Mouse (Mus musculus) pancreas, adult 10 weeks (tissue): ENCODE measurements around the gene Il19. TPM values are rescaled to one million over a fixed set of nuclear protein-coding genes. Genes with fewer than 3 reads are reported as not detected.

Experiments used
- polyA plus RNA-seq: library from polyadenylated mRNA; stranded (reverse); fragments of 350-450 nt; fragmentation: Illumina TruSeq; extraction: RNeasy Lipid Tissue Mini Kit (QIAGEN cat#74804); gene quantifications from one replicate; pipeline ENCODE4 v1.2.3, GENCODE M21; 2015; ENCODE audit warnings: low read depth, low replicate concordance; ENCODE audit not compliant: insufficient read depth

Gene Il19
- not detected for polyA plus RNA-seq

DNA sequence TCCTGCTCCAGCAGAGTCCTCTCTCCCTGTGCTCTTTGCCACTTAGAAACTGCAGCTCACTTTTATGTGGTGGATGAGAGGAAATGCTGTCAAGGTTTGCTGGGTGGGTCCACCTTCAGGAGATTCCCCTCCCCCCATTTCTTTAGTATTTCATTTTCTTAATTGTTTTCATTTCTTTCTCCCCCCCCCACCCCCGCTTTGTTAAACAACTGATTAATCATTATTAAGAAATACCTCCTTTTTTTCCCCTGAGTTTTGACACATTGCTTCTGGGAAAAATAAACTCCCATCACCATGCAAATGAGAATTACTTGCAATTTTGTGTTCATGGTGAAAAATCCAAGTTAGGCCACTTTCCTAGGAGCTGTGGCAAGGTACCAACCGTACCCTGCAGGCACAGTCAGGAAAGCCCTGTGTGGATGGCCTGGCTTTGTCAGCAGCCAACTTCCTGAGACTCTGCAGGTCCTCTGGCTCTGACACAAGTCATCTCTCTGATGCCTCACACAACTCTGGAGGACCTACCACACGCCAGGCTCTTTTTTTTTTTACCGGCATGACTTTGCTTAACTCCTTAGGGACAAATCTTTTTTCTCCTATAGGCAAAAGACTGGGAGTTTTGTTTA lies at the start of gene Il19:
Il19 (minus strand) TSS at position 51 of the 623 bp plus-strand sequence.

DNA sequence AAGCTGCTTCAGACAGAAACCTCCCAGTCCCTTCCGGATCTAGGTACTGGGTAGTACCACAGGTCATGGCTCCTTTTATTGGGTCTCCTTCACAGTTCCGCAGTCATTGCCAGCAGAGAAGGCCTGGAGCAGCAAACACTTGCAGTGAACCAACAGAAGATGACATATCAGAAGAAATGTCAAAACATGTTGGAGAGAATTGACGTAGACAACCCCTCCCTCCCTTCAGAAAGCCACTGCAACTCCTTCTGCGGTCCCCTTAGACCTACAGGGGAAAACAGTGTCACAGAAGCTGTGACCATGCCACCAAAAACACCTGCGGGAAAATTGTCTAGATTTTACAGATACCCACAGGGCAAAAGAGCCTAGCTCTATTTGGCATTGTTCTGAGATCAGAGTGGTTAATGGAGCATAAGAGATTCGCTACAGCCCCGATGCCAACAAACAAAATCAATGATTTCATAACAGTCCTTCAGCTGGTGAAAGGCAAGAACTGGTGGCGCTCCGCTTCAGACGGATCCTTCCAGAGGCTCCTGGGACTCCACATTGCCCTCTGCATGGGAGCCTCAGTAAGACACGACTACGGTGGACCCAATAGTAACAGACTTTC lies 28.4 kb downstream of the Il19 start, which contains the start of gene Il20:
Il20 (minus strand) TSS at position 51 of the 610 bp plus-strand sequence.

DNA sequence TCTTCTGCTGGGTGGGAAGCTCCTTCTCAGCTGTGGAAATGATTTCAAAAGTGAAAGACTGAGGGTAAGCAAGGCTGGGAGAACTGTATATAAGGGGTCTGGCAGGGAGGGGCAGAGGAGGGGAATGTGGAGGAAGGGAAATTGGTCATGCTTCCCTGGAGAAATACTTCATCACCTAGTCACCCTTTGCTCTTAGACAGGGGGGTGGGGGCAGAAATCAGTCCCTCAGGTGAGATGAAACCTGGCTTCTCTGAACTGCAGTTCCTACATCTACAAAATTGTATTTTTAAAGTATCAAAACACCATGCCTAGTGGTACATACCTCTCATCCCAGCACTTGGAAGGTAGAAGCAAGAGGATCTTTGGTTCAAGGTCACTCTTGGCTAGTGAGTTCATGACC lies 52.6 kb downstream of the Il19 start, which contains the start of gene Il24:
Il24 (minus strand) TSS at position 101 of the 400 bp plus-strand sequence.

Other genes with a start within 250 kb of the Il19 start
- not detected for gene Gm29427, start 224.3 kb downstream of the Il19 start, polyA plus RNA-seq
- gene Yod1, start 222.8 kb downstream of the Il19 start, polyA plus RNA-seq, result 1.7 TPM
- 6.1 TPM for gene Pfkfb2, start 210.9 kb downstream of the Il19 start, polyA plus RNA-seq
- 3.0 TPM for gene AA986860, start 208.1 kb downstream of the Il19 start, polyA plus RNA-seq
- not detected for gene Fcamr, start 139.2 kb downstream of the Il19 start, polyA plus RNA-seq
- gene Pigr, start 113.4 kb downstream of the Il19 start, polyA plus RNA-seq, result 4.8 TPM
- 2.1 TPM for gene Fcmr, start 74.4 kb downstream of the Il19 start, polyA plus RNA-seq
- gene Il24, start 52.7 kb downstream of the Il19 start, polyA plus RNA-seq, result not detected
- gene Il20, start 28.7 kb downstream of the Il19 start, polyA plus RNA-seq, result not detected
- gene Il10, start 79.7 kb upstream of the Il19 start, polyA plus RNA-seq, result not detected
- 13.1 TPM for gene Mapkapk2, start 157.7 kb upstream of the Il19 start, polyA plus RNA-seq
- gene Dyrk3, start 198.2 kb upstream of the Il19 start, polyA plus RNA-seq, result 0.26 TPM
- 8.7 TPM for gene Eif2d, start 213.1 kb upstream of the Il19 start, polyA plus RNA-seq